Mouse (Mus musculus): ENCODE measurements around the gene Zfyve9.

Gene Zfyve9

GRCm38 (mm10) chr4:108608651-108609050, 171.9 kb downstream of the Zfyve9 start:
- DNase-seq: no peak

GRCm38 (mm10) chr4:108601870-108602269, 178.7 kb downstream of the Zfyve9 start:
- no peak for DNase-seq

DNA sequence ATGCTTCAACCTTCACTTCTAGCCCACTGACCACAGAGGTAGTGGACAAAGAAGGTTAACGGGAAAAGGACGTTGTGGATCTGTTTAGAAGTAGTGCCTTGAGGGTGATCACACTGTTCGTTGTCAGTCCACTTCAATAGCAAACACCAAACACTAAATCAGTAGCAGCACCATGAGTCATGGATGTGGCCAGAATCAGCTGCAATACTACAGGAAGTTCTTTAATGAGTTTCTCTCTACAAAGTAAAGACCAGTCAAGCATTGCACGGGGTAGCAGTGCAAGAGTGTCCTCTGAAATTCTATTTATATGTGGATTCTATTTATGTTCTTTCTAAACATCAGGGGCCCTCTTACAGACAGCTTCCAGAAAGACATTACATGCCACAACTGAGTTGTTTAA, 182.3 kb downstream of the Zfyve9 start:
- no peak for DNase-seq

GRCm38 (mm10) chr4:108595785-108596184, 184.8 kb downstream of the Zfyve9 start:
- DNase-seq: no peak

- DNase-seq: no peak
These were observed 187.2 kb downstream of the Zfyve9 start for GRCm38 (mm10) chr4:108593376-108593775.
